In the genomic region with DNA sequence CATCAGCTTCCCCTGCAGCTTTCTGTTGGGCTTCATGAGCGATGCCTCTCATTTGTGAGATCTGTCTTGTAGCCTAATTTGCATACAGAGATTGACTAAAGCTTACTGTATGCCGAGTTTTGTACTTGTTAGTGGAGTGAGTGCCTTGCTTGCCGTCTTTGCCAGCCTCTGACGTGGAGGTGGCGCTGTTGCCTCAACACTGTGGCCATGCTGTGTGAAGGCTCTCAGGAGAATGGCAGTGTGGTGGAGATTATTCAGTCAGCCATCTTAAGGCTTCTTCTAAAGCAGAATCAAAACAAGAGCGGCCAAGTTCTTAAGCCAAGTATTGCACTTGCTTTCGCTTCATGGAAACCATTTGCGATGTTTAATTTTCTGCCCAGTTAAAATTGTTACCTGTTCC, we compare ENCODE assay signal across 8 mouse cellular contexts. TPM values are rescaled to one million over a fixed set of nuclear protein-coding genes. Genes with fewer than 3 reads are reported as not detected.
DNase-seq lines count a peak whose midpoint lies in the region; ATAC-seq and TF ChIP-seq lines count a peak whose summit lies in the region.

No protein-coding gene starts in this region.

- no peaks in the 10 kb centered on the region for H3K4me1 ChIP-seq in midbrain, postnatal 0 days (ENCODE audit: insufficient read depth, low read length)
- 0 out of 2 replicates have a peak, but pooled peaks cover 2% of the 10 kb centered on the region for H3K4me1 ChIP-seq in midbrain, embryonic 14.5 days (ENCODE audit: control insufficient read depth, insufficient read depth, low read length)

- H3K36me3 ChIP-seq in midbrain, postnatal 0 days (ENCODE audit: insufficient read depth, low read length), result peaks cover 11% of the 10 kb centered on the region
- H3K36me3 ChIP-seq in midbrain, embryonic 14.5 days (ENCODE audit: control insufficient read depth, insufficient read depth, low read length), result peaks cover 49% of the 10 kb centered on the region

- H3K9me3 ChIP-seq in midbrain, postnatal 0 days (ENCODE audit: low read length), result no peaks in the 10 kb centered on the region
- no peaks in the 10 kb centered on the region for H3K9me3 ChIP-seq in midbrain, embryonic 14.5 days (ENCODE audit: control insufficient read depth, low read length)

- H3K4me3 ChIP-seq in midbrain, postnatal 0 days (ENCODE audit: low read depth, low read length), result no peak overlapping the region
- H3K4me3 ChIP-seq in midbrain, embryonic 14.5 days (replicated peaks; ENCODE audit: low read depth, low read length), result no peak overlapping the region

- H3K27me3 ChIP-seq in midbrain, postnatal 0 days (ENCODE audit: insufficient read depth, low read length), result no peaks in the 10 kb centered on the region
- H3K27me3 ChIP-seq in midbrain, embryonic 14.5 days (ENCODE audit: control insufficient read depth, insufficient read depth, low read length), result no peaks in the 10 kb centered on the region

- DNase-seq in adrenal gland, postnatal 10 days, result peak; percentile 45
- DNase-seq in adrenal gland, adult 18-20 months (ENCODE audit: low spot score in 2 of 2), result no peak
- peak; percentile 39 for DNase-seq in midbrain, postnatal 0 days (ENCODE audit: low spot score)
- DNase-seq in midbrain, embryonic 14.5 days, result no peak
- DNase-seq in kidney, adult 8-10 months, result peak; percentile 20 to 26
- no peak for DNase-seq in ovary, postnatal 14 days (ENCODE audit: low spot score)
- no peak for DNase-seq in heart, postnatal 10 days

- no peak overlapping the region for H3K4me2 ChIP-seq in midbrain, postnatal 0 days (ENCODE audit: low read depth, low read length, poor library complexity, severe bottlenecking)
- H3K4me2 ChIP-seq in midbrain, embryonic 14.5 days (ENCODE audit: low read length), result no peak overlapping the region

- H3K9ac ChIP-seq in midbrain, postnatal 0 days (replicated peaks; ENCODE audit: low read length, poor library complexity, severe bottlenecking), result no peak overlapping the region
- no peak overlapping the region for H3K9ac ChIP-seq in midbrain, embryonic 14.5 days (replicated peaks; ENCODE audit: low read length)

- intact Hi-C loops in heart, postnatal 10 days (cut with DNase I), result no loop called here

- WGBS in midbrain, postnatal 0 days, result 76% methylated on average over 8 of the region's 8 CpGs
- WGBS in midbrain, embryonic 14.5 days, result 83% methylated on average over 8 of the region's 8 CpGs

- peak; percentile 53 for TF ChIP-seq CTCF in midbrain, postnatal 0 days (IDR thresholded peaks at IDR 0.05)

- no peak for ATAC-seq in midbrain, postnatal 0 days (ENCODE audit: low FRiP score)
- ATAC-seq in midbrain, embryonic 14.5 days (ENCODE audit: low FRiP score, low TSS enrichment), result no peak
- ATAC-seq in megakaryocyte-erythroid progenitor cell, adult 5-6 weeks (replicated peaks; ENCODE audit: low FRiP score, low TSS enrichment, poor library complexity, severe bottlenecking), result peak; percentile 78

- no peak overlapping the region for H3K27ac ChIP-seq in midbrain, postnatal 0 days (ENCODE audit: low read depth, low read length)
- H3K27ac ChIP-seq in midbrain, embryonic 14.5 days (replicated peaks; ENCODE audit: low read depth, low read length), result no peak overlapping the region

RNA-seq across cellular contexts. Expression of a gene that starts 59.6 kb away (rescaled TPM):
- total RNA-seq in adrenal gland, postnatal 10 days (2021), result 10 to 100 TPM; 38.9 to 48.6 TPM
- 10 to 100 TPM; 31.4 to 32.2 TPM for total RNA-seq in adrenal gland, adult 18-20 months (2021)
- 212 and 217 TPM in 2 replicates for total RNA-seq in midbrain, postnatal 0 days (2014; rRNA removed)
- polyA plus RNA-seq in midbrain, postnatal 0 days (2015; fragmentation: Nextera tagmentation; extraction: Ambion mirVana), result 64.8 and 68.0 TPM in 2 replicates
- 96.4 and 107 TPM in 2 replicates for polyA plus RNA-seq in midbrain, embryonic 14.5 days (2014; fragmentation: Nextera tagmentation; extraction: Ambion mirVana)
- 100 and 113 TPM in 2 replicates for total RNA-seq in megakaryocyte-erythroid progenitor cell, adult 5-6 weeks (2014; fragmentation: Nextera tagmentation)
- 42.2 and 49.5 TPM in 2 replicates for total RNA-seq in megakaryocyte-erythroid progenitor cell, adult 5-6 weeks (2017)
- total RNA-seq in heart, postnatal 10 days (2021), result 100 to 1,000 TPM in 1 of 2 experiments, 10 to 100 TPM in 1; 79.4 to 100 TPM

Comparison
In these comparisons a context has a peak if more than half of its experiments do, and no peak if none do; other contexts are left out.
1. DNase-seq: peak in adrenal gland, postnatal 10 days (single experiment), midbrain, postnatal 0 days (single experiment) and kidney, adult 8-10 months (2 of 2); none in adrenal gland, adult 18-20 months (0 of 2), midbrain, embryonic 14.5 days (single experiment), ovary, postnatal 14 days (single experiment) and heart, postnatal 10 days (0 of 2).